Mouse (Mus musculus): ENCODE measurements around the gene Dct. TPM values are rescaled to one million over a fixed set of nuclear protein-coding genes. Genes with fewer than 3 reads are reported as not detected.

The Dct gene
- polyA plus RNA-seq, 1 experiment from 2014 or later: 0.67 TPM

DNA sequence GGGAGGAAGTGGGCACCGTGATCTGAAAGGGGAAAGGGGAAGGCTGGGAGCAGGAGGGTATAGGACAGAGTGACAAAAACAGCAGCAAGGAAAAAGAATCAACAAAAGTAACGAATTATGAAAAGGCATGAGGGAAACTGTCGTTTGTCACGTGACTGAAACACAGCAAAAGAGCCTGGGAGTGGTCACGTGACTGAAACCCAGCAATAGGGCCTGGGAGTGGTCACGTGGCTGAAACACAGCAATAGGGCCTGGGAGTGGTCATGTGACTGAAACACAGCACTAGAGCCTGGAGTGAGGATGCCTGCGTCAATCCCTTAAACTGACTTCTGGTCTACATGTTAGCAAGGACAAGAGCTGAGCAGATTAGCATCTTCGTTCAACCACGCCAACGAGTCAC is 63.6 kb downstream of the Dct start:
- no peak overlapping the region for H3K27ac ChIP-seq (ENCODE audit: low read length)
- H3K27me3 ChIP-seq (ENCODE audit: control insufficient read depth, insufficient read depth, low read depth, low read length): no peaks in the 10 kb centered on the region
- H3K4me2 ChIP-seq (ENCODE audit: low read length): no peak overlapping the region
- no peaks in the 10 kb centered on the region for H3K36me3 ChIP-seq (ENCODE audit: control insufficient read depth, insufficient read depth, low read length)
- H3K4me1 ChIP-seq (ENCODE audit: control insufficient read depth, insufficient read depth, low read length): peaks cover 3% of the 10 kb centered on the region; the same call in 1 of the 2 replicates
- no peaks in the 10 kb centered on the region; the same call in 1 of the 2 replicates for H3K9me3 ChIP-seq (replicated peaks; ENCODE audit: control insufficient read depth, low read length, poor library complexity, severe bottlenecking)
- 90% methylated on average over 10 of the region's 10 CpGs for WGBS
- no peak overlapping the region for H3K9ac ChIP-seq (ENCODE audit: low read depth, low read length)
- no peak overlapping the region for H3K4me3 ChIP-seq (ENCODE audit: low read depth, low read length)
- ATAC-seq: no peak

- H3K4me2 ChIP-seq (ENCODE audit: low read length): no peak overlapping the region
- no peaks in the 10 kb centered on the region; the same call in 1 of the 2 replicates for H3K9me3 ChIP-seq (replicated peaks; ENCODE audit: control insufficient read depth, low read length, poor library complexity, severe bottlenecking)
- 96% methylated on average over 10 of the region's 10 CpGs for WGBS
- H3K4me1 ChIP-seq (ENCODE audit: control insufficient read depth, insufficient read depth, low read length): no peaks in the 10 kb centered on the region
- no peaks in the 10 kb centered on the region for H3K36me3 ChIP-seq (ENCODE audit: control insufficient read depth, insufficient read depth, low read length)
- no peak overlapping the region for H3K9ac ChIP-seq (ENCODE audit: low read depth, low read length)
- ATAC-seq: no peak
- no peak overlapping the region for H3K4me3 ChIP-seq (ENCODE audit: low read depth, low read length)
- H3K27me3 ChIP-seq (ENCODE audit: control insufficient read depth, insufficient read depth, low read depth, low read length): no peaks in the 10 kb centered on the region
- H3K27ac ChIP-seq (ENCODE audit: low read length): no peak overlapping the region
These were observed 70.5 kb downstream of the Dct start for GRCm38 (mm10) chr14:117981532-117981931.

GRCm38 (mm10) chr14:117972576-117972975 is 79.5 kb downstream of the Dct start:
- no peak for ATAC-seq
- WGBS: 92% methylated on average over 5 of the region's 5 CpGs
- H3K36me3 ChIP-seq (ENCODE audit: control insufficient read depth, insufficient read depth, low read length): no peaks in the 10 kb centered on the region
- H3K4me3 ChIP-seq (ENCODE audit: low read depth, low read length): no peak overlapping the region
- H3K4me1 ChIP-seq (ENCODE audit: control insufficient read depth, insufficient read depth, low read length): no peaks in the 10 kb centered on the region
- H3K9me3 ChIP-seq (replicated peaks; ENCODE audit: control insufficient read depth, low read length, poor library complexity, severe bottlenecking): no peaks in the 10 kb centered on the region
- H3K27ac ChIP-seq (ENCODE audit: low read length): no peak overlapping the region
- H3K27me3 ChIP-seq (ENCODE audit: control insufficient read depth, insufficient read depth, low read depth, low read length): no peaks in the 10 kb centered on the region
- no peak overlapping the region for H3K9ac ChIP-seq (ENCODE audit: low read depth, low read length)
- H3K4me2 ChIP-seq (ENCODE audit: low read length): no peak overlapping the region

Other genes with a start within 250 kb of the Dct start
- gene Tgds, start 80.5 kb upstream of the Dct start, polyA plus RNA-seq (2015; fragmentation: Nextera tagmentation; extraction: Ambion mirVana): 15.2 and 16.4 TPM in 2 replicates
- gene Gpr180, start 84.9 kb upstream of the Dct start, polyA plus RNA-seq (2015; fragmentation: Nextera tagmentation; extraction: Ambion mirVana): 40.4 and 41.5 TPM in 2 replicates
- gene Sox21, start 184.8 kb upstream of the Dct start, polyA plus RNA-seq (2015; fragmentation: Nextera tagmentation; extraction: Ambion mirVana): 6.4 and 8.0 TPM in 2 replicates
- not detected in 2 replicates for gene Gm9376, start 214.7 kb upstream of the Dct start, polyA plus RNA-seq (2015; fragmentation: Nextera tagmentation; extraction: Ambion mirVana)

All from midbrain, embryonic 16.5 days (tissue).